Mouse (Mus musculus) G1E (cell line): ENCODE results near the gene Olfr221.

ENCODE experiments used
- CTCF ChIP-seq: IDR thresholded peaks from 2 replicates; pipeline ENCODE4 v1.5.1; 2012; ENCODE audit warnings: low read depth, low read length, inconsistent platforms, mixed read lengths
- GATA2 ChIP-seq: IDR thresholded peaks from 2 replicates; pipeline ENCODE4 v1.6.1; 2012; ENCODE audit warnings: low read depth, low read length, inconsistent platforms, borderline replicate concordance
- POLR2AphosphoS5 ChIP-seq: IDR thresholded peaks from 2 replicates; pipeline ENCODE4 v1.6.1; 2012; ENCODE audit warnings: low read depth, low read length, inconsistent platforms; ENCODE audit not compliant: insufficient replicate concordance
- TAL1 ChIP-seq: conservative IDR thresholded peaks from 2 replicates; pipeline ENCODE4 v1.6.1; 2012; ENCODE audit warnings: low read depth, low read length, inconsistent platforms, mixed read lengths

DNA sequence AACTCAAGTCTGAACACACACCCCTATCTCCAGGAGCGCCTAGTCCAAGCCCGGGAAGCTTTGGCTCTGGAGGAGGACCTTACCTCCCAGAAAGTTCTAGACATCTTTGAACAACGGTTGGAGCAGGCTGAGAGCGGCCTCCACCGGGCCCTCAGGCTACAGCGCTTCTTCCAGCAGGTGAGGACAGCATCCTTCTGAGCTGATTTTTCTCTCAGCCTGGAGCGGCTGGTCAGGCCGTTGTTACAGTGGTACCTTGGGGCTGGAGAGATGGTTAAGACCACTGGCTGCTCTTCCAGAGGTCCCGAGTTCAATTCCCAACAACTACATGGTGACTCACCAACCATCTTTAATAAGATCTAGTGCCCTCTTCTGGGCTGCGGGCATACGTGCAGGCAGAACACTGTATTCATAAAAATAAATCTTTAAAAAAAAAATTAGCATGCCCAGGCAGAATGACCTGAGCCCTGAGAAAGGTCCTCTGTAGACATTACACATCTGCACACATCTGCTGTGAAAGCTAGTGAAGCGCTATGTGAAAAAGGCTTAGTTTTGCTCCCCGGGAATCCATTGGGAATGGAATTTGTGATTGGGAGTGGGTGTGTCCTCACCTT lies 45.9 kb downstream of the Olfr221 start:
- no peak for TF ChIP-seq CTCF
- TF ChIP-seq POLR2AphosphoS5: no peak
- no peak for TF ChIP-seq GATA2
- no peak for TF ChIP-seq TAL1
